Mouse (Mus musculus): ENCODE measurements around the gene Gm340.

Gm340 gene

DNA sequence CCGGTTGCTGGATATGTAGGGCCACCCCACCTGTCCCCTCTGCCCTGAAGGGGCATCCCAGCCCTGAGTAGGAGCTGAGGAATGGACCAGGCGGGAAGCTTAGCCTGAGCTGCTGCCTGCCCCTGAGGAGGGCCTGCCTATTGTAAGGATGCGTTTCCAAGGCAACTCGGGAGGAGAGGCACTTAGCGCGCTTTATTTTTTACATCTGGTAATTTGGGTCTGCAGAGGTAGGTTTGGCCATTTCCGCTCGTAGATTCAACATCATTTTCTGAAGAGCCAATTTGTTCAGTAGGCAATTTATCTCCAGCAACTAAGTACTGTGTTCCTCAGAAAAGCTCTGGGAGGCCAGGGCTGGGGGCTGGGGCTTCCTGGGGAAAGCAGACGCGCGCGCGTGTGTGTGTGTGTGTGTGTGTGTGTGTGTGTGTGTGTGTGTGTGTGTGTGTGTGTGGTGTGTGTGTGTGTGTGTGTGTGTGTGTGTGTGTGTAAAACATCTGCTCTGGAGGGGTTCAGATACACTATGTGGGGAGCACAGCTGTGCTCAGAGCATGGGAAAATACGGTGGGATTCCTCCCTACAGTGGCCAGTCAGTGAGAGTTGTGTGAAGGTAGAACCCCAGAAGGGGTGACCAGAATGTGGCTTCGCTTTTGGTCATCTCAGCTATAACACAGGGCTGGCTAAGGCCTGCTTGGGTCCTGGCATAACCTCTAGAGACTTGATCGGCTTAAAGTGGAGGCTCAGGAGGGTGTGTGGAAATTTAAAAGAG is 31.3 kb downstream of the Gm340 start:
- DNase-seq (ENCODE audit: low spot score in 2 of 2), result no peak

DNA sequence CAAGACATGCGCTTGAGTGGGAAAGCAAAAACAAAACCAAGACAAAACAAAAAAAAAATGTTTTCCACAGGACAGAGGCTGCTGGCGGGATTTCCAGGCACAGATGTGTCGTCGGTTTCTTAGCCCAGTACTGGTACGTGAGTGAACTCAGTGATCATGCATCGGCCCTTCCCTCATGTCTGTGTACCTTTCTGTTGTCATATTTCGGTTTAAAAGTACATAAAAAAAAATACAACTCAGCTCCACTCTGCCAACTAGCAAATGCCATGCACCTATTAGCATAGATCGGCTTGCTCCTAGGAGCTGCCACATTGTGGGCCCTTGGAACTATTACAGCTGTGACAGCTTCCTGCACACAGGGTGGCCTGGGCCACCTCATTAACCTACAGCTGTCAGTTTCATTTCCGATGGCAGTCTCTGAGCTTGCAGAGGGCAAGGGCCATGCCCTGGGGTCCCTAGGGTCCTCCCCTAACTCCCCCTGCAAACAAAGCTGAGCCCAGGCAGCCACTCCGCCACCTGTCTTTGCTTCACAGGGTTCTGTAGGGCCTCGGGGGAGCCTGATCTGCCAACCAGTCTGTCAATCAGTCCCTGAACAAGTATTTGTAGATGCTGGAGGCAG is 33.5 kb downstream of the Gm340 start:
- no peak for DNase-seq (ENCODE audit: low spot score in 2 of 2)

DNA sequence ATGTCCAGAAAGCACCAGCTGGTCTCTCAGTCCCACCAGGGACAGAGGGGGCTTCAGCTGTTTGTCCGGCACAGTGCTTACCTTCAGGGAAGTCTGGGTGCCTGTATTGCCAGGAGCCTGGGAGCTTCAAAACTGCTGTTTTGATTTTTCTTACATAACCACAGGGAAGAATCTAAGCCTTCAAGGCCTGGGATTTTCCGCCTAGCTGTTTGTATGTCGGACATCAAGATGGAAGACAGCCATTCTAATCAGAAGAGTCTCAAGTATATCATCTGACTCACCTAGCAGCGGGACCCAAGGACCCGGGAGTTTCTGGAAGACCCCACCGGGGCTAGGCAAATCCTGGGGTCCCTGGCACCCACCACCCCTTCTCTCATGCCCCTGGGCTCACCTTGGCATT is 34.1 kb downstream of the Gm340 start:
- DNase-seq (ENCODE audit: low spot score in 2 of 2), result no peak

DNA sequence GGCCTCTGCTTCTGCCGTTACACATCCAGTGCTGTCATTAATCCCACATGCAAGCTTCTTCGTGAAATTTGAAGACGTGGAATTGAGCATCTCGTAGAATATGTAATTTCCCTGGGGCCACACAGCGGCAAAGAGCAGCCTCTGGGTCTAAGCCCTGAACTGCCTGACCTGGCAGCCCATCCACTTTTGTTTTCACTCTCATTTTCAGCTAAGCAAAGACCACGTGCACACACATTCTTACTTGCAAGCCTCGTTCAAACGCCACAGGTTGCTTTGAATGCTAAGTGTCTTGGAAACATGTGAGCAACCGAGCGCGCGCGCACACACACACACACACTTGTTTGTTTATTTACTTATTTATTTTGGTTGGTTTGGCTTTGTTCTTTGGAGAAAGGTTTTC is 34.9 kb downstream of the Gm340 start:
- no peak for DNase-seq (ENCODE audit: low spot score in 2 of 2)

DNA sequence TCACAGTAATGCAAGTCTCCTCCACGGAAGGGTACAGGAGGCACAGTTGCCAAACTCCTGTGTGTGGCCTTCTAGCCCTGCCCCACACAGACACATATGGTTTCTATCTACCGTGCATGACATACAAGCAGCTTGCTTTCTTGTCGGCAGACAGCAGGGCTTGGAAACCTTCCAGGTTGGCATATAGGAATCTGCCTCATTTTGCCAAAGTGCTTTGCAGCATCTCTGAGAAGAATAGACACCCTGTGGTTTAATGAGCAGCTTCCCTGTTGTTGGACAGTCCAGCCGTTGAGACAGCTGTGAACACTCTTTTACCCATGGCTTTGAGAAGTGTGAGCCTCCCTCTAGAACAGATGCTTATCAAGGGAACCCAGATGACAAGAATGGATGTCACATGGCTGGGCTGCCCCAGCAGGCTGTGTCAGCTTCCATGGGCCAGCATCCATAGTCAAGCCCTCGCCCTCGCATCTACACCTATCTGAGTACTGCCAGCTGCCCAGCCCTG is 36.0 kb downstream of the Gm340 start:
- no peak for DNase-seq (ENCODE audit: low spot score in 2 of 2)

DNA sequence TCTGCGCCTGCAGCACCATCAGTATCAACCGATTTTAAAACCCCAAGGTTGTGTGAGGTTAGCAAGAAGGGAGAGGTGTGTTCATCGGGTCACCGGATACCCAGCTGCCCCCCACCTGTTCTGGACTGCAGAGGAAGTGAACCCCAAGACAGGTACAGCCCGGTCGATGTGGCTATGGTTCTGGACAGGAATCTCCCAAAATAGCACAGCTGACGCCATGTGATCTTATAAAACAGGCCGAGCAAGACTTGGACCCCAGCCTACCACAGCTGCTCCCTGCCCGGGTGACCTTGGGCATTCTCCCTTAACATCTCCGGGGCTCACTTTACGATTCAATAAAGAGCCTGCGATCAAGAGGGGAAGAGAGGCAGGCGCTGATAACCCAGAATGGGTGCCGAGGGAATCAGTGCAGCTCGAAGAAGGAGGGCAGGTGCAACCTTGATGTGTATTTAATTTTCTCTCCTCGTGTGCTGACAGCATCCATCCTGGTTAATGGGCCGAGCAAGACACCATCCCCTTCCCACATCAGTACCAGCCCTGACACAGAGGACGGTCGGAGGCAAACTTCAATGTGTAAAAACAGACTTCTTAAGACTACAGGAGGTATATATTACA is 36.7 kb downstream of the Gm340 start:
- peak; percentile 35 to 61 for DNase-seq (ENCODE audit: low spot score in 2 of 2)

DNA sequence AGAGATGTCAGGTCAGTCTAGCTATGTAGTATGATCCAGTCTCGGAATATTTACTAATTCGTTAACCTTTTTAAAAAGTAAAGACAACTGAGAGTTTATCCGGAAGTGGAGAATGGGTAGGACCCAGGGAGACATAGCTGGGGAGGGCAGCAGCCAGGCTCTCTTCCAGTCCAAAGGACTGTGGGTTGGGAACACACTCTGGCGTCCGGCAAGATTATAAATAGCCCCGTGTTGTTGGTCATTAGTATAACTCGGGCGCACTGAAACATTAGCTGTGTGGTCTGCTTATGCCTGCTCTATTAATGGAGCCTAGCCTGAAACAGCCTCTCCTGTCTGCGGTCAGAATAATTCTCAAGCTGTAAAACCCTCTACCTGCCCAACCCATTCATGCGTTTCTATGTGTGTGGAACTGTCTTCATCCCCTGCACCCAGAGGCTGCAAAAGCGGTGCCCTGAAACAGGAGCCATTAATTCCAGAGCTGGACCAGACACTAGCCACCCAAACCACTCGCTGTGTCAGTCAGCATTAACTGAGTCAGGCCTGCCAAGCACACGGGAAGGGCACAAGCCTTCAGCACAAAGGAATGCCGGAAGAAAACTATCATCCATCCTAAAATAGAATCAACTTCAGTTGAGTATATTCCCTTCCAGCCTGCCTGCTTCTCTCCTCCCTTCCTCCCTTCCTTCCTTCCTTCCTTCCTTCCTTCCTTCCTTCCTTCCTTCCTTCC is 38.4 kb downstream of the Gm340 start:
- DNase-seq (ENCODE audit: low spot score in 2 of 2), result peak in 1 of 2 experiments; percentile 14

DNA sequence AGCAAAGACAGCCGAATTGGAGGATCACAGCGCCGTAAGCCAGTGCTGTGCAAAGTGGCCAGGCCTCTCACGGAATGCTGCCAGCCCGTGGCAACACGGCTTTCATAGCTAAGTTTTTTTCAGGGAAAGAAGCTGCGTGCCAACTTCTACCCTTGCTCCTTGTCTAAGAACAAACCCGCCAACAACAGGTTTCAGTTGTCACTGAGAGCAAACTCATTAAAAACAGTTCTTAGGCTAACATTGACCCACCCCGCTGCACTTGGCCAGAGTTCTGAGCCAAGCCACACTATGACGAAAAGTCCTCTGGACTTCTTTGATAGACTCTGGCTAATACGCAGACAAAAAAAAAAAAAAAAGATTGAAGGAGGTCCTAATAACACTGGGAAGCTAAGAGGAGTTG is 46.8 kb downstream of the Gm340 start:
- DNase-seq (ENCODE audit: low spot score in 2 of 2), result no peak

DNA sequence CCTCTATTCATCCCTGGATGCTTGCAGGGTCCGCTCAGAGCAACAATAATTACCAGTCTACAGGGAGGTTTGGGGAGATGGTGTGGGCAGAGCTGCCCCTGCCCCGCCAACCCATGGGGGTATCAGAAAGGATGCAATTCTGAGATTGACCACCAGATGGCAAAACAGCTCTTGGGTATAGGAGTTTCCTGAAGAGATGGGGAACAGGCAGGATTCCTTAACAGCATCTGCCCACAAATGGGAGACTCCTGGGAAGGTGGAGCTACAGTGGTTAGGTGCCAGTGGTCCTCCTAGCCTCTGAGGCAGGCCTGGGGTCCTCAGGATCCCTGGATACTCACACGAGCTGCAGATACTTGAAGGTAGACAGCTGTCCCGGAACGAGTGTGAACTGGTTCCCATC is 47.4 kb downstream of the Gm340 start:
- DNase-seq (ENCODE audit: low spot score in 2 of 2), result peak; percentile 29 to 42

DNA sequence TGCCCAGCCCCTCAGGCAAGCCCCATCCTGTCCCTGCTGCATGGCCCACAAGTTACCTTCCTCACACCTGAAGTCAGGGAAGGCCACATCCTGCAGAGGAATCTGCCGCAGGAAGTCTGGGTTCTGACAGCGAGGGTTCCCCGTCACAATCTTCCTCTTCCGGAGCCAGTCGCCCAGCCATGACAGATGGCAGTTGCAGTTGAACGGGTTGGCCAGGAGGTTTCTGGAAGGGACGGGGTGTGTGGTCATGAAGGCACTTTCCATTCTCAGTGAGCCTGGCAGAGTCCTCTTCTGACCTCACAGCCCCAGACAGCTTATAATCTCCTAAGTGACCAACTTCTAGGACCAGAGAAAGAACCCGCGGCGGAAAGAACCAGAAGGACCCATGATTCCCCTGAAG is 51.9 kb downstream of the Gm340 start:
- no peak for DNase-seq (ENCODE audit: low spot score in 2 of 2)

DNA sequence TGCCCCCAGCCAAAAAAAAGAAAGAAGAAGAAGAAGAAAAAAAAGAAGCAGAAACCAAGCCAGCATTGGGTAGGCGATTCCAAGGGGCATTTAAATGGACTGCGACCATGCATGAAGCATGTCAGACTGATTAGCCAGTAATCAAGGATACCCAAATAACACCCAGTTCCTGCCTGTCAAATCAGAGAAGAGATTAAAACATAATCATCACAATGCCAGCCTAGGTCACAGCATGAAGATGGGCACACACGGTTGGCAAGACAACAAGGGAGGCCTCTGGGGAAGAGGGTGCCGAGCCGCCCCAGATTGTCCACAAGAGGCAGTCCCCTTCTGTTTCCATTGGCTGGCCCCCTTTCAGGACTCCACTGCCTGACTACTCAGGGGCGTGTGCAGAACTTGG is 52.8 kb downstream of the Gm340 start:
- DNase-seq (ENCODE audit: low spot score in 2 of 2), result no peak

Measured in heart, adult 9 months (tissue).